Mouse (Mus musculus): ENCODE measurements at regions not wholly inside any gene's neighbourhood (a gene's known extent, or its start where the extent isn't known, plus 50 kb on each side); places are given as distances from the start of the nearest gene placed in this dataset.

- DNase-seq (ENCODE audit: low read depth, low spot score): no peak
These were observed 248.8 kb downstream of the Fam49a start for GRCm38 (mm10) chr12:12510764-12511163.

GRCm38 (mm10) chr12:12509164-12509937 is 247.4 kb downstream of the Fam49a start:
- DNase-seq (ENCODE audit: low read depth, low spot score): no peak

- DNase-seq (ENCODE audit: low read depth, low spot score): no peak
These were observed 246.7 kb downstream of the Fam49a start for GRCm38 (mm10) chr12:12508487-12509125.

DNA sequence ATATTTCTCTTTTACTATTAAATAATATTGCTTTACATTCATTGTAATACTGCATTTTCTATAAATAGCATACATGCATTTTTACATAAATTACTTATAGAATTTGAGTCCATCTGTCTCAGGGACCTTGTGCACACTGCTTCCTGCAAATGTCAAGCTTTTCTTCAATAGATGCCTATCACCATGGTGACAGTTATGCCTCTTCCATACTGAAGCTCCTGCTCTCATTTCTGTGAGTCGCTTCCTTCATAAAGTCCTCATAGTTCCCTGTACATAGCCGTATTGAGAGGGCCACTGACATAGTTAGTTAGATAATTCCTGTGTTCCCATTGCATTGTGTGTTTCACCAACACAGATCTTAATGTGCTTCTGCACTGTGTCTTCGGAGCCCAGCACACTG is 244.7 kb downstream of the Fam49a start:
- no peak for DNase-seq (ENCODE audit: low read depth, low spot score)

DNA sequence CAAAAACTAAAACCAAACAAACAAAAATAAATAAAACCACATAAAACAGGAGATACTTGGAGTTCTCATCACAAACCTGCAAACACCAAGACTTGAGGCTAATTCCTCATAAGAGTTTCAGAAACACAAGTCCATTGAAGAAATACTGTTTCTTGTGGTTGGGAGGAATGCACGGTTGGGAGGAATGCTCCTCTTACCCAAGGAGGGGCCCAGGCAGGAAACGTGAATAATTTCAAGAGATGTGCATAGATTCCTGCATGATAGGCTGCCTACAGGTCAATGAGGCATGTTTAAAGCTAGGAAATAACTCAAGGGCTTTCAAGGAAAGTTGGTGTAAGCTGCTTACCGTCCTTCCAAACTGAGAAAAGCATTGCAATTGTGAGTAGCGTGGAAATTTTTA is 243.7 kb downstream of the Fam49a start:
- no peak for DNase-seq (ENCODE audit: low read depth, low spot score)

DNA sequence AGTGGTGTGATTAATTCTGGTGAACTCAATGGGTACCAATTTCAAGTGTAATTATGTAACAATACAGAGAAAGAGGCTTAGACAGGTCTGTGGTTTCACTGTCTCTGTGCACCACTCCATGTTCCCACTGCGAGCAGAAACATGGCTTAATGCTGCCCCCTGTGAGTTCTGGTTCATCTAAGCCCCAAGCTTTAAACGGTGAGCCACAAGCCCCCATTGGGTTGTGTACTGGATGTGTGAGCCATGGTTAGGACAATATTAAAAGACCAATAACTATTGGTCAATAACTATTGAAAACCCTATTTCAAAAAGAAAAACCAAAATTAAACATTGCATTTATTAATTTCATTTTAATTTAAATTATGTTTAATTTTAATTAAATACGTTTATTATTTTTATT is 238.0 kb downstream of the Fam49a start:
- DNase-seq (ENCODE audit: low read depth, low spot score): no peak

- DNase-seq (ENCODE audit: low read depth, low spot score): no peak
These were observed 236.7 kb downstream of the Fam49a start for GRCm38 (mm10) chr12:12498621-12499020.

- DNase-seq (ENCODE audit: low read depth, low spot score): no peak
These were observed 235.4 kb downstream of the Fam49a start for GRCm38 (mm10) chr12:12497277-12497841.

- no peak for DNase-seq (ENCODE audit: low read depth, low spot score)
These were observed 234.7 kb downstream of the Fam49a start for GRCm38 (mm10) chr12:12496593-12497141.

GRCm38 (mm10) chr12:12490173-12490572 is 228.2 kb downstream of the Fam49a start:
- DNase-seq (ENCODE audit: low read depth, low spot score): peak; percentile 60

GRCm38 (mm10) chr12:12488090-12488489 is 226.2 kb downstream of the Fam49a start:
- no peak for DNase-seq (ENCODE audit: low read depth, low spot score)

DNA sequence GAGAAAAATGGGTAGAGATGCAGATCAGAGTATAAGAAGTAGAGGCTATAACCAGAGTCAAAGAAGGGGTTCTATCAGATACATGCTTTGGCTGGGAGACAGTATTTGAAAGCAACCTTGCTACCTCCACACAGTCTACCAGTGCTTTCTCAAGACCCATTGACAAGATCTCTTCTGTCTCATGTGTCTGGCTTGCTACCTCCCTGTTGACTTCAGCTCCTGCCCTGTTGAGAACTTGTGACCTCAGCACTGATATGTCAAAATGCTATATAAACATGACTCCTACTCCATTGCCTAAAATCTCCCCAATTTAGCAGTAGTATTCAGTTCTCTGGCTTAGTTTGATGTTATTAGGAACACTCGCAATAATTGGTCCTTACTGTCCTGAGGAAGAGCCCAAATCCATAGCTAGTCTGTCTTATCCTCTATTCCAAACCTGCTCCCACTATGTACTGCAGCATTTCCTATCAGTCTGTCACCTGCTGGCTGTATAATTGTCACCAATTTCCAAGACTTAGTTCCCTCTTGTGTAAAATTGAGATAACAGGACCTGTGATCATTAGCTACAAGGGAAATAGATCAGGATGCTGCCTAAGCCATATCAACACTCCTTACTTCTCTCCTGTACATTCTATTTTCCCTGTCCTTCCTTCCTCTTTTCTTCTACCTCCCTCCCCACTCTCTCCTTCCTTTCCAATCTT is 224.9 kb downstream of the Fam49a start:
- no peak for DNase-seq (ENCODE audit: low read depth, low spot score)

- no peak for DNase-seq (ENCODE audit: low read depth, low spot score)
These were observed 223.2 kb downstream of the Fam49a start for GRCm38 (mm10) chr12:12484921-12485680.

GRCm38 (mm10) chr12:12480451-12480850 is 218.5 kb downstream of the Fam49a start:
- no peak for DNase-seq (ENCODE audit: low read depth, low spot score)

DNA sequence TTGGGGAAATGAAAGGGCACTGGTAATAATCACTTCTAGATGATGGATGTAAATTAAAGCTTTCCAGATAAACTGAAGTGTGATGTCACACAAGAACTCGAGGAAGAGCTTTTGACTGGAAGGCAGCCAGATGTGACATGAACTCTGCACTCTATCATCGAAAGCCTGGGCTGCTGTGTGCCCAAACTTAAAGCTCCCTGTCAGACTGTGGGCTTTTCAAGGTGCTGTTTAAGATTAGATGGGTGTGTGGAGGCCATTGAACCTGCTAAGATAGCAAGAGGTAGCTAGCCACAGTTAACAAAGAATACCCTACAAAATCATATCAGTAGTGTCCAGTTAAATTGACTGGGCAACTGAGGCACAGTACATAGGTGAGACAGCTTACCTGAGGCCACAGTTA is 190.1 kb downstream of the Fam49a start:
- DNase-seq (ENCODE audit: low read depth, low spot score): no peak

DNA sequence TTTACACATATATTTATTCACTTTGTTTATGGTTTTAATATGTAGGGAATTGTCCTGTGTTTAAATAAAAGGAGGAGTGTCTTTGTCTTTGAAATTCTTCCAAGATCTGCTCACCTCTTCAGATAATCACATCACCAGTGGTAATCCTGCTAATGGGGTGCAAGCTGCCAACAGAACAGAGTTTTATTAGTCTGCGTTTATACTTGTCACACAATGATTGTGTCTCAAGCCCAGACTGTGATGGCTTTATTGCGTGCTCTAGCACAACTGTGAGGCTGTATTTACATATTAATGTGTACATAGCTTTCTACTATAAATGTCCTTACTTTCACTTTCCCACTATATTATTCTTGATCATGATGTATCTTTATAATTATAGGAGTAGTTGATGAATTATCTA is 184.8 kb downstream of the Fam49a start:
- DNase-seq (ENCODE audit: low read depth, low spot score): no peak

DNA sequence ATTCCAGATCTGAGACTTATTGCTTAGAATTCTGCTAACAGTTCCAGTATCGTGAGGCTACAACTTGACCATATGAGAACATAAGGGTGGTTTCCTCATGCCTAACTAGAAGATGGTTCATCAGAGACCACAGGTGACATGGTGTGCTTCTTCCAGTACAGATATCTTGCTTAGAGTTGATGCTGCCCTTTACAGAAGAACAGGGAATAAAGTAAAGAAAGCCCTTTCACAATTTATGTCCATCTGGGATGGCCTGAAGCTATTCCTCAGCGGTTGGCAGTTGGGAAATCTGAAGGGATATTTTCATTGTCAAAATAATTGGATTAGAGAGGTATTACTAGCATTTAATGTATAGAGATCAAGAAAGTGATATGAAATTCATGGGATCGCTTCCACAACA is 184.3 kb downstream of the Fam49a start:
- no peak for DNase-seq (ENCODE audit: low read depth, low spot score)

DNA sequence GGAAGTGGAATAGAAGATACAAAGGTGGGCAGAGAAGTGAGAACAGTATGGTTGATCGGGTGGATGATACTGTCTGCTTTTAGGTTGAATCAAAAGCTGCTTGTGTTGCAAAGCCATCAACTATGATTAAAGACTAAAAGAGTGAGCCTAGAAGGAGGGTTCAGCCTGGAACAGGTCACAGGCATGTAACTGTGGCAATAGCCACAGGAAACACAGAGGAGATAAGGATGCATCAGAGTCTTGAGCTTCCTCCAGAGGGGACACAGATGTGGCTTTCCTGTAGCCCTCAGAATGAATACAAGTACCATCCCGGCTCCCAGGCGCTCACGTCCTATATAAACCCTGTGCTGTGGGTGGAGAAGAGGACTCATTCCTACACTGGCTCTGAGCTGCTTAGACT is 180.9 kb downstream of the Fam49a start:
- no peak for DNase-seq (ENCODE audit: low read depth, low spot score)

- no peak for DNase-seq (ENCODE audit: low read depth, low spot score)
These were observed 174.4 kb downstream of the Fam49a start for GRCm38 (mm10) chr12:12436379-12436778.

DNA sequence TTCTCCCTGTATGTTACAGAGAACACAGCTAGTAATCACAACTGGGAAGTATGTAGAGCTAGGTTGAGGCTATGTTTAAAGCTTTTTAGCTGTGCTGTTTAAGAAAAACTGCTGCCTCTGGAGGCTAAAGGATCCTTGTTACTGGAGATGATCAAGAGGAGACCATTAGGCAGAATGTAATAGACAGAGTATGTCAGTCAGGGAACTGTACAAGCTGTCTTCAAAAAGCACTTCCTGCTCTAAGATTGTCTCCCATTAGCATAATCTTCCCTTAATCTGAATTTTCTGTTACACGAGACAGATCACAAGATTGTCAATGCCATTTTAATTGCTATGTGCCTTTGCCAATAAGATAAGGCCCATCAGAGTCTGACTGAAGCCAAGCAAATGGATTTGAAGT is 170.7 kb downstream of the Fam49a start:
- no peak for DNase-seq (ENCODE audit: low read depth, low spot score)

Data from telencephalon, adult 2 months (tissue).